Mouse (Mus musculus) kidney, adult 8-10 months (tissue): ENCODE measurements around the gene Mok.

ENCODE experiments used
- DNase-seq, 2 experiments: peaks; one replicate each; pipeline ENCODE4 v3.0.0; 2022

Mok gene

GRCm38 (mm10) chr12:110806301-110806970 is 34.3 kb downstream of the Mok start:
- DNase-seq, result peak in 1 of 2 experiments; percentile 52

DNA sequence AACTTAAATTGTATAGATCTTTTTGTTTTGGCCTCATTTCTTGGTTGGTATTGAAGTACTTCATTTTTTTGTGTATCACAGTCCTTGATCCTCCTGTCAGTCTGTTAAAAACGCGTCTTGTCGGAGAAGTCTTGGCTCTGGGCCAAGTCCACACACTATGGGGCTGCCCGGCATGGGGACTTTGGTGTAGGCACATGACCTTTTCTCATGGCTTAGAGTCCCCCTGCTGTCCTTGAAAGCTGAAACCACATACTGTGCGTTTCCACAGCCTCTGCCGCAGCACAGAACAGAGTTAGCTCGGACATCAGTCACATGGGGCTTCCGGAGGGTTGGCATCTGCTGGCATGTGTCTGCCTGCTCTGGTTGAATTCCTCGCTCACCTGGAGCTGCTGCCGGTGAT is 36.5 kb downstream of the Mok start:
- DNase-seq, result no peak

GRCm38 (mm10) chr12:110802674-110803297 is 38.0 kb downstream of the Mok start:
- no peak for DNase-seq

DNA sequence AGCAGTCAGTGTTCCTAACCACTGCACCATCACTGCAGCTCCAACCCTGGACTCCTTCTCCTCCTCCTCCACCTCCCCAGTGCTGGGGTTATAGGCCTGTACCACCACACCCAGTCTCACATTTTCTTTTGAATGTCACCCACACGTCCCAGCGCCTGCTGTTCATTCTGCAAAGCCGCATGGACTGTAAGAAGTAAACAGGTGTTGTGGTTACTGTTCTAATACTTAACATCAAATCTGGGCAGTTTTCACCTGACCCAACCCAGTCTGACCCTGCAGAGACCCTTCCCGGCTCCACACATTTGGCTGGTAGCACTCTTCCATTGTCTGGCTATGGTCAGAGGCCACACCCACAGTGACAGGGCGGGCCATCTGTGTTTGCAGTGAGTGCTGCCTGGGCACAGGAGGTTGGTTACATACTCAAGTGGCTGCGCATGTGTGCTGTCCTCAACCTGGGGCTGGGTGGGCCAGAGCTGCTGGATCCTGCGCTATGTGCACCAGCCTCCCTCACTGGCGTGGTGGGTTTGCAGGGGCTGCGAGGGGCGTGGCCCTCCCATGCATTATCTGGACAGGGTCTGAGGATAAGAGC is 38.8 kb downstream of the Mok start:
- DNase-seq, result no peak

DNA sequence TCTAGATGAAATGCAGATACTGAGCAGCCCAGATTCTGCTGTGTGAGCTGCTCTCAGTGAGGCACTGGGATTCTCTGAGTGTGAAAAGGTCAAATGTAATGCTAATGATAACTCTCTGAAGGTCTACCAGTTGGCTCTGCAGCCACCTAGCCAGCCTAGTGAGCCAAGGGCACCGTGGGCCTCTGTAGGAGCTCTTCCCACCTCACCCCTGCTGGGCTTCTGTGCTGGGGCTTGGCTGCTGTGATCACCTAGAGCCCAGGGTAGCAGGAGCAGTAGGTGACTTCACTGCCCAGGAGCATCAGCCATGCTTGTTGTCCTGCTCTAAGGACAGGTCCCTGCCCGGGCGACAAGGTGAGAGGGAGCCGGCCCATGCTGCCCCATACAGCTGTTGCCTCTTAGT is 41.5 kb downstream of the Mok start:
- no peak for DNase-seq

GRCm38 (mm10) chr12:110797842-110798431 is 42.8 kb downstream of the Mok start:
- peak; percentile 50 to 68 for DNase-seq

- DNase-seq, result no peak
Measured at GRCm38 (mm10) chr12:110797202-110797601, 43.5 kb downstream of the Mok start.

DNA sequence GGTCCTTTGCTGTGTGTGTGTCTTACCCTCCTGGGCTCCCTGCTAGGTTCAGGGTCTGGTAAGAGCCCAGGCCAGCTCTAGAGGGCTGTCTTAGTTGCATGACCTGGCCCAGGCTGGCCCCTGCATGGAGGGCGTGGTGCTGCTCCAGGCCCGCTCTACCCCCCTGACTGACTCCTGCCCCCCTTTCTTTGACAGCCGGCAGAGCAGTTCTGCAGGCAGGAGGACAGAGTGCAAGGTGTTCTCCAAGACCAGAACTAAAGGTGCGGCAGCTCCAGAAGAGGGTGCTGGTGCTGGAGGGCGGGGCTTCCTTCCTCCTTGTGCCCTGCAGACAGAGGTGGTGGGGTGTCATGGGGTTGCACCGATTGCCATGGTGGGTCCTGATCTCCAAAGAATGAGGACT is 44.0 kb downstream of the Mok start:
- peak in 1 of 2 experiments; percentile 29 for DNase-seq

DNA sequence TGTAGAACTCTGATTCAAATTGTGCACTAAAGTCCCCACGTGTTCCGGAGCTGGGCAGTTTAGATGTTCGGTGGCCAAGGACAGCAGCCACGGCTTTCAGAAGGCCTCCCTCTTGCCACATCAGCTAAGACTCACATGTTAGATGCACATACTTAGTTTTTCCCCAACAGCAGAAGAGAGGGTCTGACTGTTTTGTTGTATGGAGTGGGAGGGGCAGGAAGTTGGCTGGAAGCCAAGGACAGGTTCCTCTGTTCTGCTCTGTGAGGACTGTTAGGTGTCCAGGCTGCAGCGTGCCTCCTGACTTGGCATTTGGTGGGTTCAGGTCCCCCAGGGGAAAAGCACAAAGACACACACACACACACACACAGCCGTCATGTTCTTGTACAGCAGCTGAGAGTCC is 45.7 kb downstream of the Mok start:
- DNase-seq, result no peak

DNA sequence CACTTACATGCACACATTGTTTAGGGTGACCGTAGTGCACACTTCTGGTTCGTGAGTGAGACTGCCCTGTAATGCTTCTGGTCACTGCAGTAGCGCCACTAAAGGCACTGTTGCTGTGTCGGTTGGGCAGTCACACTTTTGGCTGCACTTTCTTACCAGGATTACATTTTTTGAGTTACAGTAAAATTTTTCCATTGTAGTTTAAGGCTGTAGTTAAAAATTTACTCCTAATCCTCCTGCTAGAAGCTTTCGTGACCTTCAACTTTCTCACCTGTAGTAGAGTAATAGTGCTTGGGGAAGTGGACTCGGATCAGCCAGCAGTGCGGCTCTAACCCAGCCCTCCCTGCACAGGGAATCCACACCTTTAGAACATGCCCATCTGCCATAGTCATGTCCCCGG is 49.7 kb downstream of the Mok start:
- no peak for DNase-seq

GRCm38 (mm10) chr12:110790580-110790979 is 50.2 kb downstream of the Mok start:
- DNase-seq, result no peak

DNA sequence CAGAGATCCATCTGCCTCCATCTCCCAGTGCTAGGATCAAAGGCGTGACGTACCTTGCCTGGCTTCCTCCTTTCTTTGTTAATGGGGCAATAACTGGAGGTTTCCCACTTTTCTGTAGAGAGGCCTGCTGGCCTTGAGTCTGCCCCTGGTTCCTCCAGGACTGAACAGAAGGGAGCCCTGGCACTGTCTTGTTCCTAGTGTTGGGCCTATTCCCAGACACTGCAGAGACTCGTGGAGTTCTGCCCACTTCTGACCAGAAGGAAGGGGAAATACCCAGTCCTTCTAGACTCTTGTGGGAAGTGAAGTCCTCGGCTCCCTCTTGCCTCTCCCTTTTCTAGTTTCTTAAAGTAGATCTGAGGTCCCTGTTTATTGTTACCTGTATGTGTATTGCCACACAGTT is 54.5 kb downstream of the Mok start:
- no peak for DNase-seq

DNA sequence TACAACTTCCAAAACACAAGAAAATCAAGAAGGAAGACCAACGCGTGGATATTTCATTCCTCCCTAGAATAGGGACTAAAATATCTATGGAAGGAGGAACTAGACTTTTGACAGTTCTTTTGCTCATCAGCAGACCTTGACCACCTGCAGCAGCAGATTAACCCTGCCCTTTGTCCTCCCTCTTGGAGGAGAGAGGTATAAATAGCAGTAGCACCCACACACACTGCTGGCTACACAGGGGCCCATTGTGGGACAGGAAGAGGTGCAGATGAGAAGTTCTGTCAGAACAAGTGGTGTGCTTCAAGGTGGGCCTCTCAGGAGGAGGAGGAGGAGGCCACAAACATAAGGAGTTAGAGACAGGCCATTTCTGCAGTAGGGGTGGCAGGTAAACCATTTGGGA is 56.5 kb downstream of the Mok start:
- no peak for DNase-seq

- DNase-seq, result no peak
Measured at GRCm38 (mm10) chr12:110782278-110782677, 58.5 kb downstream of the Mok start.

DNA sequence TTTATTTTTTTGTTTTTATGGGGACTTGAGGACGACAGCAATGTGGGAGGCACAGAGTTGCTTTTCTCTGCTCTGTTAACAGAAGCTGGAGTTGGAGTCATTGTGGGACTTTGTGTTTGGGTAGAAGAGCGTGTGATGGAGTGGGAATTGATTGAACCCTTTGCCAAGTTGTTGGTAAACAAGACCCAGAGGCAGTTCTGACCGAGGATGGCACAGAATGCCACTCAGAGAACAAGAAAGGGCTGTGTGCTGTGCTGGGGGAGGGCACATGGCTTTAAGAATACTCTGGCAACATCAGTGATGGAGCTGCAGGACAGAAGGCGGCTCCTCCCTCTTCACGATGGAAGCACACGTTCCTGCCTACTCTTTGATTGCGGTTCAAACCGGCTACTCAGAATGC is 59.6 kb downstream of the Mok start:
- DNase-seq, result no peak

GRCm38 (mm10) chr12:110779296-110779695 is 61.4 kb downstream of the Mok start:
- no peak for DNase-seq

DNA sequence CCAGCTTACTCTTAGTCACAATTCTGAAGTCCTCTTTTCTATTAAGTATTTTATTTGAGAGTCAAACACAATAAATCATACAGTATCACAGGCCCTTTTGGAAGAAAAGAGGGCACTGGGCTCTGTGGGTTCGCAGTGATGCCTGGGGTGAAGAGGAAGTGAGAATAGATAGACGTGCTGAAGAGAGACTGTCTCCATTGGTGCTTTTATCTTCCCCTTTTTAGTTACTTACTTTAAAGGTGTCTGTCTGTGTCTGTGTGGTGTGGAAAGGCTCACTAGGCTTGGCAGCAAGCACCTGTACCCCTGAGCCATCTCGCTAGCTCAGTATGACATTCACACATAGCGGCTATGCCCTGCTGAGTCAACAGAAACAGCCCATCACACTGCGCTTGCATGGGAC is 62.9 kb downstream of the Mok start:
- DNase-seq, result no peak

DNA sequence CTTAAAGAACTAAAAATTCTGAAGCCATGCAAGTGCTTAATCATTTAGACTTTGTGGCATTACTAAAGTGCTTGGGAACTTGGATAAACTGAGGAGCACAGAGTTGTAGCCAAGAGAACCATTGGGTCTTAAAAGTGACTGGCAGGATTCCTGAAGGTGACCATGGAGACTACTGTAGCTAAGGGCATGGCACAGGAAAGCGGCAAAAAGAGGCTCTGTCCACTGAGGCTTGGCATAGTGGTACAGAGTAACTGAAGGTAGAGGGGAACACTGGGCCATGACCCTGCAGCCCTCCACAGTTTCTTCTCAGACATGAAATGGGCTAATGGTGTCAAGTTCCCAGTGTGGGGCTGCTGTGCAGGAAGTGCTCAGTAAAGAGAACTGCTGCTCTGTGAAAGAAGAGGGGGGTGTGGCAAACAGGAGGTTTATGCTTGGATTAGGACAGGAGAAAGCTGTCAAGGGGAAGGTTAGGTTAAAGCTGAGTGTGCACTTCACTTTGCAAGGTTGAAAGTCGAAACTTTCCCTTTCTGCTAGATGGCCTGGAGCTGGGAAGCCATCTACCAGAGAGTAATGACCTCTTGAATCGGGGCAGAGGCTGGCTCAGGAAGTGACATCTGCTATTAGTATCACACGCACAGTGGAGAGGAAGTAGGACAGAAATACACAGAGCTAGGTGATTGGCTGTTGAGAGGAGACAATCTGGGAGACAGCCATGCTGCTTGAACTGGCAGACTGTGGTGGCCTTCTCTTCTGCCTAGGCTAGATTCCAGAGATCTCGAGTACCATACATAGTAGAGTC is 64.9 kb downstream of the Mok start:
- DNase-seq, result peak; percentile 15 to 30

DNA sequence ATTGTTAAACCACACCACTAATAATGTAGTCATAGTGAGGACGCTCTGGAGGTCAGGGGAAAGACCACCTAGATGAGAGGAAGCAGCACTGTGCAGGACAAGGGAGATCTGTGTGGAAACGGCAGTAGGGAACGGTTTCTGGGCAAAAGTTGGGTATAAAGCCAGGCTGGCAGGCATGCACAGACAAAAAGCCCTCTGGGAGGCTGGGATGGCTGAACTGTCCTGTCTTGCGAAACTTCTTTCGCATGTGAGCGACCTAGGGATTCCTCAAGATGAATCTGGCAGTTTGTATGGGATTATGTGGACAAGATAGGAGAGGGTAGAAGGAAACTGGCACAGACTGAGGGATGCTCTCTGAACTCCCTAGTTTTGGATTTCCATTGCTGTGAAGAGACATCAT is 68.8 kb downstream of the Mok start:
- no peak for DNase-seq

DNA sequence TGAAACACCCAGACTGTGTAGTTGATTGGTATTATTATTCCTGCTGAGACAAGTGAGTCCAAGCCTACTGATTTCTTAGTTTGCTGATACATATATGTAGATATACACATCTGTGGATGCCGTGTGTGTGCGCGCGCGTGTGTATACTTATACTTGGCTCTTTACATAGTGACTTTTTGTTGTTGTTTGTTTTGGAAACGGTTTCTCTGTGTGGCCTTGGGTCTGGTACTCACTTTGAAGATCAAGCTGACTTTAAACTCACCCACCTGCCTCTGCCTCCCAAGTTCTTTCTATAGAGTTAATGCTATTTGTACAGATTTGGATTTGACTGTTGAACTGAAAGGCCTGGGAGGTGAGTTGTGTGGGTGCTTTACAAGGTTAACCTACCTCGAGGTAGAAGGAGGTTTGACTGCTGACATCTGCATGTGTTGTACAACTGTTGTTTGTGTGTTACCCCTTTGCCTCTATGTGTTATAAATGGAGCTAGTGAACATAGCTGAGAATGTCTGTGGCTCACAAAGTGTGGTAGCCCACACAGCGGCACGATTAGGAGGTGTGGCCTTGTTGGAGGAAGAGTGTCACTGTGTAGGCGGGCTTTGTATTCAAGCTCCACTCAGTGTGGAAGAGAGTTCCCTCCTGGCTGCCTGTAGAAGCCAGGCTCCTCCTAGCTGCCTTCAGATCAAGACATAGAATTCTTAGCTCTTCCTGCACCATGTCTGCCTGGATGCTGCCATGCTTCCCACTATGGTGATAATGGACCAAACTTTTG is 70.1 kb downstream of the Mok start:
- DNase-seq, result no peak

GRCm38 (mm10) chr12:110769660-110770297 is 71.0 kb downstream of the Mok start:
- DNase-seq, result no peak

DNA sequence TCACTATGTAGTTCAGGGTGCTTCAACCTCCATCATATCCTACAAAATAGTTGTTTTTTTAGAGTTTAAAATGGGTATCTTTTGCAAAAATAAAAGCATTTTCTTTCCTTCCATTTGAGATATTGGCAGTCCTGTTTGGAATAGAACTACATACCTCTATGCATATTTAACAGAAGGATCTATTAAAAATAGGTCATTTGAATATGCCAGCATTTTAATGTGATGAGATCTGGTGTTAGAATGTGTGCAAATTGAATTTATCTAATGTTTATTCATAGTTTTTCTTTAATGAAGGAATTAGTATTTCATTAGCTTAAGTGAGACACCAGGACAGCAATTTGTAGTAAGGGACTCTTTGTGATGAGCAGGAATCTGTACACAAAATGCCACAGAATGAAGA is 72.2 kb downstream of the Mok start:
- DNase-seq, result no peak
